Mouse (Mus musculus): Measurements from ENCODE around the gene Ccdc126. TPM values are rescaled to one million over a fixed set of nuclear protein-coding genes. Genes with fewer than 3 reads are reported as not detected.

Gene Ccdc126
- polyA plus RNA-seq, 1 experiment from 2014 or later = 9.9 TPM

- Histone ChIP-seq H3K36me3 (ENCODE audit: control insufficient read depth, insufficient read depth) (no peaks in the 10 kb centered on the region), H3K4me3 (ENCODE audit: low read length) (no peak overlapping the region), H3K4me2 (ENCODE audit: low read depth, low read length) (peak overlapping the region; percentile 28; the same call in 1 of the 2 replicates), H3K27me3 (ENCODE audit: control insufficient read depth, insufficient read depth, low read length) (no peaks in the 10 kb centered on the region), H3K9ac (ENCODE audit: low read length) (no peak overlapping the region), H3K9me3 (replicated peaks; ENCODE audit: control insufficient read depth, low read length) (no peaks in the 10 kb centered on the region), H3K4me1 (ENCODE audit: control insufficient read depth, insufficient read depth, low read length) (peaks cover 10% of the 10 kb centered on the region), H3K27ac (ENCODE audit: low read length) (0 out of 2 replicates have a peak overlapping the region, but pooled peaks have one; percentile 7)
- ATAC-seq (replicated peaks; ENCODE audit: extremely low read depth, insufficient read depth, low FRiP score) = no peak
- WGBS = 41% methylated on average over 5 of the region's 5 CpGs
Measured at GRCm38 (mm10) chr6:49331369-49332059, 12.4 kb downstream of the Ccdc126 start.

- WGBS = 49% methylated on average over 13 of the region's 13 CpGs
- Histone ChIP-seq H3K9ac (ENCODE audit: low read length) (no peak overlapping the region), H3K36me3 (ENCODE audit: control insufficient read depth, insufficient read depth) (no peaks in the 10 kb centered on the region), H3K4me1 (ENCODE audit: control insufficient read depth, insufficient read depth, low read length) (peaks cover 10% of the 10 kb centered on the region), H3K9me3 (replicated peaks; ENCODE audit: control insufficient read depth, low read length) (no peaks in the 10 kb centered on the region), H3K4me3 (ENCODE audit: low read length) (no peak overlapping the region), H3K27ac (ENCODE audit: low read length) (no peak overlapping the region), H3K4me2 (ENCODE audit: low read depth, low read length) (peak overlapping the region; percentile 28; the same call in 1 of the 2 replicates), H3K27me3 (ENCODE audit: control insufficient read depth, insufficient read depth, low read length) (no peaks in the 10 kb centered on the region)
- ATAC-seq (replicated peaks; ENCODE audit: extremely low read depth, insufficient read depth, low FRiP score) = no peak
Measured at GRCm38 (mm10) chr6:49332060-49332370, 12.9 kb downstream of the Ccdc126 start.

- no peaks in the 10 kb centered on the region for H3K36me3 ChIP-seq (ENCODE audit: control insufficient read depth, insufficient read depth)
- 53% methylated on average over 9 of the region's 9 CpGs for WGBS
- H3K4me3 ChIP-seq (ENCODE audit: low read length) = no peak overlapping the region
- H3K4me1 ChIP-seq (ENCODE audit: control insufficient read depth, insufficient read depth, low read length) = no peaks in the 10 kb centered on the region
- H3K9me3 ChIP-seq (replicated peaks; ENCODE audit: control insufficient read depth, low read length) = no peaks in the 10 kb centered on the region
- H3K4me2 ChIP-seq (ENCODE audit: low read depth, low read length) = no peak overlapping the region
- no peak overlapping the region for H3K27ac ChIP-seq (ENCODE audit: low read length)
- no peak for ATAC-seq (replicated peaks; ENCODE audit: extremely low read depth, insufficient read depth, low FRiP score)
- H3K9ac ChIP-seq (ENCODE audit: low read length) = no peak overlapping the region
- H3K27me3 ChIP-seq (ENCODE audit: control insufficient read depth, insufficient read depth, low read length) = no peaks in the 10 kb centered on the region
Measured at GRCm38 (mm10) chr6:49338566-49338965, 19.5 kb downstream of the Ccdc126 start.

- H3K27ac ChIP-seq (ENCODE audit: low read length) = no peak overlapping the region
- no peak overlapping the region for H3K4me2 ChIP-seq (ENCODE audit: low read depth, low read length)
- H3K9me3 ChIP-seq (replicated peaks; ENCODE audit: control insufficient read depth, low read length) = no peaks in the 10 kb centered on the region
- 51% methylated on average over 6 of the region's 6 CpGs for WGBS
- no peak overlapping the region for H3K4me3 ChIP-seq (ENCODE audit: low read length)
- H3K9ac ChIP-seq (ENCODE audit: low read length) = no peak overlapping the region
- no peaks in the 10 kb centered on the region for H3K4me1 ChIP-seq (ENCODE audit: control insufficient read depth, insufficient read depth, low read length)
- H3K27me3 ChIP-seq (ENCODE audit: control insufficient read depth, insufficient read depth, low read length) = no peaks in the 10 kb centered on the region
- no peaks in the 10 kb centered on the region for H3K36me3 ChIP-seq (ENCODE audit: control insufficient read depth, insufficient read depth)
- ATAC-seq (replicated peaks; ENCODE audit: extremely low read depth, insufficient read depth, low FRiP score) = no peak
Measured at GRCm38 (mm10) chr6:49339145-49339544, 20.1 kb downstream of the Ccdc126 start.

GRCm38 (mm10) chr6:49343737-49344469, 24.8 kb downstream of the Ccdc126 start:
- Histone ChIP-seq H3K27me3 (ENCODE audit: control insufficient read depth, insufficient read depth, low read length) (no peaks in the 10 kb centered on the region), H3K4me2 (ENCODE audit: low read depth, low read length) (no peak overlapping the region), H3K9ac (ENCODE audit: low read length) (no peak overlapping the region), H3K4me1 (ENCODE audit: control insufficient read depth, insufficient read depth, low read length) (no peaks in the 10 kb centered on the region), H3K9me3 (replicated peaks; ENCODE audit: control insufficient read depth, low read length) (no peaks in the 10 kb centered on the region), H3K36me3 (ENCODE audit: control insufficient read depth, insufficient read depth) (no peaks in the 10 kb centered on the region), H3K4me3 (ENCODE audit: low read length) (no peak overlapping the region), H3K27ac (ENCODE audit: low read length) (no peak overlapping the region)
- no peak for ATAC-seq (replicated peaks; ENCODE audit: extremely low read depth, insufficient read depth, low FRiP score)
- WGBS = 69% methylated on average over 14 of the region's 14 CpGs

- 81% methylated on average over 7 of the region's 7 CpGs for WGBS
- Histone ChIP-seq H3K4me3 (ENCODE audit: low read length) (no peak overlapping the region), H3K27me3 (ENCODE audit: control insufficient read depth, insufficient read depth, low read length) (no peaks in the 10 kb centered on the region), H3K9me3 (replicated peaks; ENCODE audit: control insufficient read depth, low read length) (0 out of 2 replicates have a peak, but pooled peaks cover 2% of the 10 kb centered on the region), H3K36me3 (ENCODE audit: control insufficient read depth, insufficient read depth) (no peaks in the 10 kb centered on the region), H3K4me1 (ENCODE audit: control insufficient read depth, insufficient read depth, low read length) (no peaks in the 10 kb centered on the region), H3K4me2 (ENCODE audit: low read depth, low read length) (no peak overlapping the region), H3K27ac (ENCODE audit: low read length) (no peak overlapping the region), H3K9ac (ENCODE audit: low read length) (no peak overlapping the region)
- ATAC-seq (replicated peaks; ENCODE audit: extremely low read depth, insufficient read depth, low FRiP score) = no peak
Measured at GRCm38 (mm10) chr6:49349826-49350225, 30.8 kb downstream of the Ccdc126 start.

- H3K4me3 ChIP-seq (ENCODE audit: low read length) = no peak overlapping the region
- no peaks in the 10 kb centered on the region for H3K27me3 ChIP-seq (ENCODE audit: control insufficient read depth, insufficient read depth, low read length)
- WGBS = 32% methylated on average over 3 of the region's 3 CpGs
- no peaks in the 10 kb centered on the region for H3K4me1 ChIP-seq (ENCODE audit: control insufficient read depth, insufficient read depth, low read length)
- no peak overlapping the region for H3K27ac ChIP-seq (ENCODE audit: low read length)
- no peak overlapping the region for H3K4me2 ChIP-seq (ENCODE audit: low read depth, low read length)
- H3K9me3 ChIP-seq (replicated peaks; ENCODE audit: control insufficient read depth, low read length) = 0 out of 2 replicates have a peak, but pooled peaks cover 2% of the 10 kb centered on the region
- no peak overlapping the region for H3K9ac ChIP-seq (ENCODE audit: low read length)
- no peaks in the 10 kb centered on the region for H3K36me3 ChIP-seq (ENCODE audit: control insufficient read depth, insufficient read depth)
- ATAC-seq (replicated peaks; ENCODE audit: extremely low read depth, insufficient read depth, low FRiP score) = no peak
Measured at GRCm38 (mm10) chr6:49354613-49355012, 35.5 kb downstream of the Ccdc126 start.

GRCm38 (mm10) chr6:49355171-49355570, 36.1 kb downstream of the Ccdc126 start:
- Histone ChIP-seq H3K4me2 (ENCODE audit: low read depth, low read length) (no peak overlapping the region), H3K27me3 (ENCODE audit: control insufficient read depth, insufficient read depth, low read length) (no peaks in the 10 kb centered on the region), H3K9me3 (replicated peaks; ENCODE audit: control insufficient read depth, low read length) (0 out of 2 replicates have a peak, but pooled peaks cover 2% of the 10 kb centered on the region), H3K36me3 (ENCODE audit: control insufficient read depth, insufficient read depth) (no peaks in the 10 kb centered on the region), H3K9ac (ENCODE audit: low read length) (no peak overlapping the region), H3K4me1 (ENCODE audit: control insufficient read depth, insufficient read depth, low read length) (no peaks in the 10 kb centered on the region), H3K27ac (ENCODE audit: low read length) (no peak overlapping the region), H3K4me3 (ENCODE audit: low read length) (no peak overlapping the region)
- ATAC-seq (replicated peaks; ENCODE audit: extremely low read depth, insufficient read depth, low FRiP score) = no peak
- WGBS = 71% methylated on average over 4 of the region's 4 CpGs

GRCm38 (mm10) chr6:49360420-49360819, 41.3 kb downstream of the Ccdc126 start:
- Histone ChIP-seq H3K4me2 (ENCODE audit: low read depth, low read length) (no peak overlapping the region), H3K27me3 (ENCODE audit: control insufficient read depth, insufficient read depth, low read length) (no peaks in the 10 kb centered on the region), H3K9me3 (replicated peaks; ENCODE audit: control insufficient read depth, low read length) (no peaks in the 10 kb centered on the region), H3K9ac (ENCODE audit: low read length) (no peak overlapping the region), H3K36me3 (ENCODE audit: control insufficient read depth, insufficient read depth) (no peaks in the 10 kb centered on the region), H3K27ac (ENCODE audit: low read length) (no peak overlapping the region), H3K4me3 (ENCODE audit: low read length) (no peak overlapping the region), H3K4me1 (ENCODE audit: control insufficient read depth, insufficient read depth, low read length) (no peaks in the 10 kb centered on the region)
- ATAC-seq (replicated peaks; ENCODE audit: extremely low read depth, insufficient read depth, low FRiP score) = no peak
